Mouse (Mus musculus) heart, postnatal 36 days (tissue): ENCODE results near the gene Pigh. TPM values are rescaled to one million over a fixed set of nuclear protein-coding genes. Genes with fewer than 3 reads are reported as not detected.

Experiments
- DNase-seq, 2 experiments: peaks; one replicate each; pipeline ENCODE4 v3.0.0; 2021 to 2022
- intact Hi-C: fragments of 180-260 bp; cut with DNase I; formaldehyde crosslinking; loops from one replicate; pipeline ENCODE4 v1.15.1; 2025
- total RNA-seq, 2 experiments: library from RNA; stranded (reverse); gene quantifications; 2 replicates each; pipeline ENCODE4 v1.2.3; 2021

Pigh gene
- total RNA-seq, result 1 to 10 TPM; 2.9 to 3.5 TPM

DNA sequence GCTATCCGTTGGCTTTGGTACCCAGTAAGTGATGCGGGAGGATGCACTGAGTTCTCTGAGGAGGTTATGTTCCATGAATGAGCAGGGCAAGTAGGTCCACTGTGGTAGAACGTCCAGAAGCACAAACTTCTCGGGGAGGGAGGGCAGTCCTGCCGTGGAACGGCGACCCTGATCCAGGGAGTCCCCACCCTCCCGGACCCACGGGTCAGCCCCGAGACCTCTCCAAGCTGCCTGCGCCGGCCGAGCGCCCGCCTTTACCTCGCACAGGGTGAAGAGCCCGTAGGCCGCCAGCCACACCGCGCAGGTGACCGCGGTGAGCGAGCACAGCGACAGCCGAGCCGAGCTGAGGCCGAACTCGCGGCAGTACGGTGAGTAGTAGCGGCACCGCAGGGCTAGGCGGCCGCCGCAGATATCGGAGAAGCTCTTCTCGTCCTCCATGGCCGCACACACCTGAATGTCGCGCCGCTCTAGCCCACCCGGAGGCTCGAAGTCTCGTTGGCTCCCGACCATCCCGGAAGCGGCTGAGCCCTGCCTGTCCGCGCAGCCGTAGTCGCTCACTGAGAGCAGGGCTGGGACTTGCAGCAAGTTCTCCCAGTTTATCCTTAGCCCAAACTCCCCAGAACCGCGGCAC lies at the start of gene Pigh:
Gene Pigh (minus strand): TSS at position 470 of the 631 bp plus-strand sequence.
- peak; percentile 80 to 81 for DNase-seq
- intact Hi-C loops, result no loop called here

DNA sequence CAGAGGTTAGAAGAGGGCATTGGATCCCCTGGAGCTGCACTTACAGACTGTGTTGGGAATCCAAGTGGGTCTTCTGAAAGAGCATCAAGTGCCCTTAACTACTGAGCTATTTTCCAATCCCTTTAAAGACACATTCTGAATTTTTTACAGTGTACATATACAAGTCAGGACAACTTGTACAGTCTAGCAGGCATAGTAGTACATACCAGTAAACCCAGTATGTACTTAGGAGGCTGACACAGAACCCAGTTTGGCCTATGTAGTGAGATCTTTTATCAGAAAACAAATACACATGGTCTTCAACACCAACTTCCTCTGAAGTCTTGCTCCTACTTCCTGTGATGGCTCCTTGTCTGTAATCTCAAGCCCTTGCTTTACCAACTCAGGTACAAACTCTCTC lies 49.5 kb upstream of the Pigh start:
- intact Hi-C loops, result no loop called here
- no peak for DNase-seq

DNA sequence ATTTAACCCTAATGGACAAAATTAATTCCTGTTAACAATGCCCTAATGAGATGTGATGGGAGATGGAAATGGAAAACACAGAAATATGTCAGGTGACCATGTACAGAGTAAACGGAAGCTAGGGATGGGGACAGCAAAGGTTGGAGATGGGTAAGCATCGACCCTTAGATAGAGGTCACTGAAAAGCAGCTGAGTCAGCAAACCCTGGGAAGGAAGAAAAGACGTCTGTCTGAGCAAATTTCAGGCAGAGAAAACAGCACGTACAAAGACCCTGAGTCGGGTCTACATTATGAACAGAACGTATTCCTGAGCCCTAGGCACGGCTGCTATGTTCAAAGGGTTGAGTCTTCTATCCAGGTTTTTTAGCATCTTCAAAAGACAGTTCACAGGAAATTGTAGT lies 47.5 kb upstream of the Pigh start:
- intact Hi-C loops, result no loop called here
- no peak for DNase-seq

DNA sequence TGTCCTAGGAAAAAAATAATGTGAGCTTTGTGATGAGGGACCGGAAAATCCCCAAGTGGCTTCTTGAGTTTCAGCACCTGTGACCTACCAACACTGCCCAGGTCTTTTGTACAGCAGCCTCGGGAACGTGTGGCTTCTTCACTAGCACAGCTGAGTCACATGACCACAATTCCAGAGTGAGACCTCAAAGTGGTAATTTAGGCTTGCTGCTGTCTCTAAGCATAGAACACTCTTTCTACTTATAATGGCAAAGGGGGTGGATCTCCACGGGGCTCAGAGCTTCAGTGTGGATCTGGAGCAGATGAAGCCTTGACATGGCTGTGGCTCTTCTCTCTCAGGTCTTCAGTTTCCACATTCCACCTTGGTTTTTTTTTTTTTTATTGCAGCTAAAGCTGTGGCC lies 45.7 kb upstream of the Pigh start:
- DNase-seq, result no peak
- intact Hi-C loops, result no loop called here

DNA sequence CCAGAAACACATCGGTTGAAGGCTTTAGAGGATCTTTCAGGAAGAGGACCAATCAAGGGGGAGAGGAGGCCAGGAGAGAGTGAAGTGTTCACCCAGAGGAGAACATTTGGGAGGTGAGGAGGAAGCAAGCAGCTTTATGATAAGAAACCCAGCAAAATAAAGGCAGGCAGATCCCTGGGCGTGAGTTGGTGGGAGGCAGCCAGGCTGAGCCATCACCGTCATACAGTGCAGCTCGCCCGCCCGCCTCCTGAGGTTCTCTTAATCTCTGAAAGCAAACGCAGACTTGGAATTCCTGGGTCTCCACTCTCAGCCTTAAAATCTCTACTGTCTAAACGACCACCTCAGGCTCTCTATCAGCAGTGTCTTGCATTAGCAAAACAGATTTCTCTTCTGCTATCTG lies 45.2 kb upstream of the Pigh start:
- intact Hi-C loops, result no loop called here
- no peak for DNase-seq

DNA sequence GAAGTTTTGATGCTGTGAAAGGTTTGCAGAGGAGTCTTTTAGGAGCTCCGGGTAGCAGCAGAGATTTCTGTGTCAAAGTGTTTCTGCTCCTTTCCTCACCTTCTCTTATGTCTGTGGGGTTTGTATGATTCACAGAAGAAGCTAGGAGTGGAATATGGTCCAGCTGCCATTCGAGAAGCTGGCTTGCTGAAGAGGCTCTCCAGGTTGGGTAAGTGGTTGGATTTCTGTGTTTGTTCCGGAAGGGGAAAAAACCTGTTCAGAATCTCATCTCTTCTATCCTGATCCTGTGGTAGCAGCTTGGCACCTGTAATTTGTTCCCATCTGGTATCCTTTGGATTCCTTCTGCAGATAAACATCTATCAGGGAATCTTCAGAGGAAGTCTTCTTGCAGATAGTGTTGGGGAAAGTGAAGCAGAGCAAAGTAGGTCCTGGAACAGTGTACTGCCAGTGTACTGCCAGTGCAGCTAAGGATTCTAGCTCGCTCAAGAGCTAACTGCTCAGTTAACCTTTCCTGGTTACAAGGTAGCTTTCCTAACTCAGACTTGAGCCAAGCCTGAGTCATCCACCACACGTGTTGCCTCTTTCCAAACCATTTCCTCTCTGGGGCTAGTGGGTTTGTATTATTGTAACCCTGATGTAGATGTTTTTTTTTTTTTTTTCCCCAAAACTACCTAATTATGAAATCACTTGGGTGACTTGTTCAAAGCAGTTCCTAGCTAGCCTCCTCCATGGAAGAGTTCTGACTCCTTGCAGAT lies 42.4 kb upstream of the Pigh start:
- no peak for DNase-seq
- intact Hi-C loops, result no loop called here

DNA sequence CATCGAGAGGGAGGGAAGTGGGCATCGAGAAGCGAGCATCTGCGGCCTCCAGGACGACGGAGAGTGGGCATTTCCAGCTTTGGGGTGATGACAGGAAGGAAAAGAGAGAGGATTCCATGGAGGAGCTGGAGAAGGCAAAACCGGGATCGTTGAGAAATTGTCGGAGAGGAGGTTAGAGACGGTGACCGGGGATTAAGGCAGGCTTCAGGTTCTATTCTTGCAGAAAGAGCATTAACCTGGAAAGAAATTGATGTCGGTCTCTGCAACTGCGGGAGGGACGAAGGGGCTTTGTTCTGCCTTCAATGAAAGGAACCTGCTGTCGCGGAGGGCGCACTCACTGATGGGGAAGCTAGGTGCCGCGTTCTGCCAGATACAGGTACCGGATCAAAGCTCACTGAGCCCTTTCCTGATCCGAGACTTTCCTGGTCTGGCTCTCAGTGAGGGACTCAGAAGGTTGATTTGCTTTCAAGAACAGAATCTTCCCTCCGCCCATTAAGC lies 41.8 kb upstream of the Pigh start:
- DNase-seq, result no peak
- intact Hi-C loops, result no loop called here

DNA sequence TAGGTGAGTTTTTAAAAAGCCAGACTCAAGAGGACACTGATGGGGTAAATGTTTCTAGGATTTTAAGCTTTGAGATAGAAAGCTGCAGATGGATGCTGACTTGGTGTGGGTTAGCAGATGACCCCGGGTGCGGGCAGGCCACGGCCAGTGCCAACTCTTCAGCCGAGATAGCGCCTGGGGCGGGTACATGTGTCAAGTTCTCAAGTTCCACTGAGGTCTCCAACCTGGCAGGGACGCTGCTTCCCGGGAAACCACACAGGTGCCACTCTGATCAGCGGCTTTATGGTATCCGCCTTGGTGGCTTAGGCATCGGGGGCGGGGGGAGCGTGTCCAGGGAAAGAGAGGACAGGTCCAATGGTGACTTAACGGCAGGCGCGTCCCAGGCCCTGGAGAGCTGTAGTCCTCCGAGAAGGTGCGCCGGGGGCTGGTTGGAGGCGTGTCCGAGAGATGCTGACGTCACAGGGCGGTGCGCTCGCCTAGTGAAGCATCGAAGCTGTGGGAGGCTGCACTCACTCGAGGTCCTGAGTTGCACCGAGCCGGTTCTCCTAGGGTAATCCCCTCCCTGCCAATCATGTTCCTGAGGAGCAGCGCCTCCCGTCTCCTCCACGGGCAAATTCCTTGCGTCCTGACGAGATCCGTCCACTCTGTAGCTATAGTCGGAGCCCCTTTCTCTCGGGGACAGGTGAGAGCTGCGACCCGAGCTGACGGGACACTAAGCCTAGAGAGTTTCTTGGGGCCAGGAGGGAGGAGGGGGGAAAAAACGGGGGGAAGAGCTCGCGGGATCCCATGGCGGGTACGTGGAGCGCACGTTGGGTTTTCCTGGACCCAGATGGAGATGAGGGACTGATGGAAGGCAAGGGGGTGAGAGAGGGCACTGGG lies 41.1 kb upstream of the Pigh start, which contains the start of gene Arg2:
Gene Arg2 (plus strand): TSS at position 479 of the 879 bp plus-strand sequence.
- intact Hi-C loops, result no loop called here
- DNase-seq, result peak; percentile 12 to 24

DNA sequence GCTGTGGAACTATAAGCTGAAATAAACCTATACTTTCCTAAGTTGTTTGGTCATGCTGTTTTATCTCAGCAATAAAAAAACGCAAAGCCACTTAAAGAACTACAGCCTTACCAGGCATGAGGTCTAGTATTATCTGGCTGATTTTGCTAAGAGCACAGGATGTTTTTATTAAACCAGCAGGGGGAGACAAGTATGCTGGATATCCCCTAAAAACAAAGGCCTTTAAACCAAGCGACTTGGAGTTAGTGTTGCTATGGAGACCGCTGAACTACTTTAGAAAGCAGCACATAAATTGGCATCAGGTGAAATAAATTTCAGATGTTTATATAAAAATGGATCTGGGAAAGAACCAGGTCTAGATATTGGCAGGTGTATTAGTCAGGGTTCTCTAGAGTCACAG lies 33.4 kb upstream of the Pigh start:
- no peak for DNase-seq
- intact Hi-C loops, result no loop called here

DNA sequence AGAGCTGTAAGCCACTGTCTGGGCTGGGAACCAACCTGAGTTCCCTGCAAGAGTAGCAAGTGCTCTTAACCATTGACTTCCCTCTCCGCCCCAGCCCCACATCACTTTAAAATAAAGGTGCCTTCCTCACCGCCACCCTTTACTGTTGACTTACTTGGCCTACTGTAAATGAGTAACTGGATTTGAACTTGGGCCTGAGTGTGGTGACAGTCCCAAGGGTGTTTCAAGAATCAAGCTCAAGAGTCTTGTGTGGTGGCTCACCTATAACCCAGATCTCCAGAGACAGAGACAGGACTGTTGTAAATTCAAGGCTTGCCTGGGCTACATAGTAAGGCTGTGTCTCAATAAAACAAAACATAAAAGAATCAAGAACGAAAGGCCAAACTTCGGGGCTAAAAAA lies 29.5 kb upstream of the Pigh start:
- intact Hi-C loops, result no loop called here
- DNase-seq, result no peak

DNA sequence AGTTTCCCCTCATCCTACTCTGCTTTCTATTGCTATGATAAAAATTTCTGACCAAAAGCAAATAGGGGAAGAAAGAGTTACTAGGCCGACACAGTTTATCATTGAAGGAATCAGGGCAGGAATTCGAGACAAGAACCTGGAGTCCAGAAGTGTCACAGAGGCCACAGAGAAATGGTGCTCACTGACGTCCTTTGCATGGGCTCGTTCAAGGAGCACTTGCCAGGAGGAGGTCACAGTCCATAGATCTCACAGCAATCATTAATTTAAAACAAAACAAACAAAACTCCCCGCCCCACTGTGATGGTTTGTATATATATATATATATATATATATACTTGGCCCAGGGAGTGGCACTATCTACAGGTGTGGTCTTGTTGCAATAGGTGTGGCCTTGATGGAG lies 15.9 kb upstream of the Pigh start:
- intact Hi-C loops, result no loop called here
- no peak for DNase-seq

DNA sequence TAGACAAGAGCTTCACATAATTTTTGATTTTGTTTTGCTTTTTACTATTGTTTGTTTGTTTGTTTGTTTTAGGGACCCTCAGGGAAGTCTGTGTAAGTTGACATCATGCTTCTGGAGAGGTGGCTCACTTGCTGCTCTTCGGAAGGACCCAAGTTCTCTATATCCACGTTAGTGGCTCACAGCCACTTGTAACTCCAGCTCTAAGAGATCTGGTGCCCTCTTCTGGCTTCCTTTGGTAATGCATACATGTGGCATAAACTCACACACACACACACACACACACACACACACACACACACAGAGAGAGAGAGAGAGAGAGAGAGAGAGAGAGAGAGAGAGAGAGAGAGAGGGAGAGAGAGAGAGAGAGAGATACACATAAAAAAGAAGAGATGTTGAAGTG lies 15.1 kb upstream of the Pigh start:
- no peak for DNase-seq
- intact Hi-C loops, result no loop called here

DNA sequence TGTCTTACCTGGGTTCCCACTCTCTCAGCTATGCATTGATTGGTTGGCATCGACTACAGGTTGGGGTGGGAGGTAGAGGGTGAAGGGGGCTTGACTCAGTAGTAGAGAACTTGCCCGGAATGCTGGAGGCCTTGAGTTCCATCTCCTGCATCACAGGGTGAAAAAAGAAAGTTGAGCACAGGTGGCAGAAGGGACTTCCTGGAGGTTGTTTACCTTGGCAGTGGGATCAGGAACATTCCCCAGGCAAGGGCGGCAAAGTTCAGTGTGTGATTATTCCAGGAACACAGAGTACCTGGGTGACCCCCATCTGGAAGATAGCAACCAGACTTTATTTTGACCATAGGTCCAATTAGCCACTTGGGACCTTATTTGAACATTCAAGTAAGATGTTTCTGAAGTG lies 14.3 kb upstream of the Pigh start:
- DNase-seq, result no peak
- intact Hi-C loops, result no loop called here

DNA sequence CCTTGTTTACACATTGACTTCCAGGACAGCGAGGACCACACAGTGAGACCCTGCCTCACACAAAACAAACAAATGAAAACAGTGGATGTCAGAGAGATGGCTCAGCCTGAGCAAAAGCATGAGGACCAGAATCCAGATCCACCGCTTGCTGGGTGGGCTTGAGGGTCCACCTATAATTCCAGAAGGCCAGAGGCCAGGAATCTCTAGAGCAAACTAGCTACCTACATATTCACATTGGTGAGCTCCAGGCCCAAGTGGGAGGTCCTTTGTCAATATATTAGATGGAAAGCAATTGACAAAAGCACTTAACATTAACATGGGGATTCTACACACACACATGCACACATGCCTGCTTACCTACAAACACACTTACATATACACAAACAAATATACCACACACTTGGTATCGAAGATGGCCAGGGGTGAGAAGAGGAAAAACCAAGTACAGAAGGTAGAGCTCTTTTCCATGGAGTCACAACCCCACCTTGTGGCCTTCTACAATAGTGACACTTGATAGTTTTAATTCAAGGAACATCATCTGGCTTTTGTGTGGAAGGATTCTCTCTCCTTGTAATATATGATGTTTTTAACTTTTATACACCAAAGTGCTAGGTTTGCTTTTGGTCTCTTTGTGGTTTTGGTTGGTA lies 7.8 kb upstream of the Pigh start:
- peak; percentile 5 to 14 for DNase-seq
- intact Hi-C loops, result loop anchor here (1.0 to 10.0 kb wide), 3 partner anchors 74 to 882 kb away; no protein-coding TSS in a partner anchor

DNA sequence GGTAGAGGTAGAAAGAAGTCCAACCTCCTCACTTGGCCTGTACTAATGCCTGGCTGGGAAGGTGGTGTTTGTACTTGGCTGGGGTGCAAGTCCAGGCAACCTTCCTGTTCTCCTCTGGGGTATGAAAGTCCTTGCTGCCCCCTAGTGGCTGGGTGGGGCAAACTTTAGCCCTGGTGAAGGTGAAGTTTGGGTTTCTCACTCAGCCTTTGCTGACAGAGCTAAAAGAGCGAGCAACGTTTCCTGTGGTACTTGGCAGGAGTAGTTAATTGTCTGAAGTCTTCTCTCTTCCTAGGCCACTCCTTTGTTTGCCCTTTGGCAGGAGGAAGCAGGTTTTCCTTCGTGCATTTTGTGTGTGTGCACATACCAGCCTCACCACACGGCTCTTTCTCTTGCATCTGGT lies 3.1 kb upstream of the Pigh start:
- peak; percentile 50 to 71 for DNase-seq
- intact Hi-C loops, result loop anchor here (1.0 to 10.0 kb wide), 4 partner anchors 69 to 878 kb away; partner anchors contain the start of genes Atp6v1d and Eif2s1

DNA sequence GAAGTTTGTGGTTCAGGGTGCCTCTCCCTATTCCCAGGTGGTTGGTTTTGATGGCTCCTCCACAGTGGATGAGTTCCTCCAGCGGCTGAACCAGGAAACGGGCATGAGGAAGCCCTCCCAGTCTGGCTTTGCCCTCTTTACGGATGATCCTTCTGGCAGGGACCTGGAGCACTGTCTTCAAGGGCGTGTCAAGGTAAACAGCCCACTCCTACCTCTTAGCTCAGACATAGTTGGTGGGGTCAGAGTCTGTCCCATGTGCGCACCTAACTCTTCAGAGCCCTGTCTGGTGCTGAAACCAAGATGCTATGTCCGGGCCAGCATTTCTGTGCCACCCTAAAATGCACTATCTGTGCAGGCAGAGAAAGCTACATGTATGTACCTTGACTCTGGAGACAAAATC lies 16.1 kb downstream of the Pigh start:
- intact Hi-C loops, result no loop called here
- no peak for DNase-seq

DNA sequence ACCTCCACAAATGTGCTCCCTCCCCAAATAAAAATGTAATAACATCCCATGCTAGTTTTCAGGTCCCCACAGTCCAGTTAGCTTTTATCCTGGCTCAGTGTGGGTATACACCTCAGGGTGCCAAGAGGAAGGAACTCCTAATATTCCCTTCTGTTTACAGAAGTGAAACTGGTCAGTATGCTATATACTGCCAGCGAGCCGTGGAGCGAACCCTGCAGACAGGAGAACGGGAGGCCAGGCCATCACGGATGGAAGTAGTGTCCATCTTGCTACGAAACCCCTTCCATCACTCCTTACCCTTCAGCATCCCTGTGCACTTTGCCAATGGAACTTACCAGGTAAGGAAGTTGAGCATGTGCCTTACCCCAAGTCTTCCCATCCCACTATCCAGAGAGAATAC lies 16.9 kb downstream of the Pigh start:
- no peak for DNase-seq
- intact Hi-C loops, result no loop called here

DNA sequence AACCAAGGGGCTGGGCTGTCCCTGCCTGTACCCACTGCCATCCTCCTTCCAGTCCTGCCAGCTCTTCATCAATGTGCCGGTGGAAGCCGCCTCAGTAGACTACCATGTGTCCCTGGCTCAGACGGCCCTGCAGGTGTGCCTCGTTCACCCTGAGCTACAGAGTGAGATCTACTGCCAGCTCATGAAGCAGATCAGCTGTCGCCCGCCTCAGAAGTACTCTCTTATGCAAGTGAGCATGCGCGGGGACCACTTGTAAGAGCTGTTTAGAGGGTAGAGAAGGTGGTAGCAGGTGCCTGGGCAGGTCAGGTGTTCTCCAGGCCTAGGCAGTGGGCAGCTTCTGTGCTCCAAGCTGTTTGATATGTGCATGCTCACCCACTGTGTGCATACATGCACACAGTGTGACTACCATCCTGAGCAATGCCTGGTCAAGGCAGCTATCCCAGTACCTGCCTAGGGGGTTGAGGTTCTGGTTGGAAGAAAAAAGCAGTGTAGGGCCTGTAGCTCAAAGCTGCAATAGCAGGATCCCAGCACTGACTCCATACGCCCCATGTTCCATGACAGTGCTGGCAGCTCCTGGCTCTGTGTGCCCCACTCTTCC lies 18.6 kb downstream of the Pigh start:
- DNase-seq, result no peak
- intact Hi-C loops, result no loop called here

DNA sequence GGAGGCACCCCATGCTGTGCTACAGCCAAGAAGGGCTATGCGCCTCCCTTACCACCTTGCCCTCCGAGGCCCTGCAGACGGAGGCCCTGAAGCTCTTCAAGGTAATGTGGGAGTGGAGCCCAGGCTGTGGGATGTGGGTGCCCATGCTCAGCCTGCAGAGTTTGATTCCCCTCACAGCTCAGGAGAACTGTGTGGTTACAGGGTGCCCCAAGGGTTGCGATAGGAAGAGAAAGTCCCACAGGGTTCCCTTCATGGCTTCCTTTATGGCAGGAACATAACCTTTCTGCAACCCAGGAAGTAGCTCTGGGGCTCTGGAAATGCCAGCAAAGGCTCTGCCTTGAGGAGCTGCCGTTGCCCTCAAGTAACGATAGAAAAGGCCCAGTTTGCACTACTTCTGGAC lies 19.5 kb downstream of the Pigh start:
- DNase-seq, result no peak
- intact Hi-C loops, result no loop called here

DNA sequence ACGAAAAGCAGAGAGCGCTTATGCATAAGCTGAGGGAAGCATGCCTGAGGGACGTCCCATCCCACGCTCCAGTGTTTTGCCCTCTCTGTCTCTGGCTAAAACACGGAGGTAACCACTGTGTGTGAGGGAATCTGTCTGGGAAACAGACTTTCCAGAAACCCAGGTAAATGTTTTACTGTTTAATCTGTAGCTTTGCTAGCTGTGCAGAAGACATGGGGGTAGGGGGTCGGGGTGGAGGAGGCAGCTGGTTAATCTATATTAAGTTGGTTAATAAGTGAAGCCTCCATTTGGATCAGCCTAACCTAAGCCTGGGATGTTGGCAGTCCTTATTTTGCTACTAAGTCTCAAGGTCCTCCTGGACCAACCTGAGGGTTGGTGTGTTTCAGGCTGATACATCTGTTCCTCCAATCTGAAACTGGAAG lies 20.3 kb downstream of the Pigh start:
- no peak for DNase-seq
- intact Hi-C loops, result no loop called here
